Mouse (Mus musculus): ENCODE data around the gene Baiap2l1.

DNA sequence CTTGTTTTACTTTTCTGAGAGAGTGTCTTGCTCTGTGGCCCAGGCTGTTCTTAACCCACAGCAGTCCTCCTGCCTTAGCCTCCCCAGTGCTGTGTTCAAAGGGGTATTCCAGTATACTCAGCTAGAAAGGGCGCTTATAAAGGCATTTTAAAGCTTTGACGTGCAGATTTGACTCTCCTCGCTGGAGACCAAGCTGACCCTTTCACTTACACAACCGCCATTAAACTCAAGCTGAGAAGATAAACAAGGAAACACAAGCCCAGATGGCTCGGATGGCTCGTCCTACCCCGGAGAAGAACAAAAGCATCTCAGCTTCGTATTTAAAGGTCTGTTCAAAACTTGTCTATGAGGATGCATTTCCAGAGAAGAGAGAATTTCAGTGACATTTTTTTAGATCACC is 6.7 kb downstream of the Baiap2l1 start:
- TF ChIP-seq CTCF (IDR thresholded peaks at IDR 0.05; ENCODE audit: extremely low read depth, insufficient read depth, low read length) (no peak), POLR2A (IDR thresholded peaks at IDR 0.05; ENCODE audit: extremely low read depth, insufficient read depth, low read length) (no peak)
